Mouse (Mus musculus) neural tube, embryonic 10.5 days (tissue): Measurements from ENCODE around the gene Npr3.

Experiments used
- DNase-seq: peaks from one replicate; pipeline ENCODE4 v3.0.0-alpha.2; 2017; ENCODE audit warnings: low spot score; ENCODE audit errors: extremely low spot score

Gene Npr3

DNA sequence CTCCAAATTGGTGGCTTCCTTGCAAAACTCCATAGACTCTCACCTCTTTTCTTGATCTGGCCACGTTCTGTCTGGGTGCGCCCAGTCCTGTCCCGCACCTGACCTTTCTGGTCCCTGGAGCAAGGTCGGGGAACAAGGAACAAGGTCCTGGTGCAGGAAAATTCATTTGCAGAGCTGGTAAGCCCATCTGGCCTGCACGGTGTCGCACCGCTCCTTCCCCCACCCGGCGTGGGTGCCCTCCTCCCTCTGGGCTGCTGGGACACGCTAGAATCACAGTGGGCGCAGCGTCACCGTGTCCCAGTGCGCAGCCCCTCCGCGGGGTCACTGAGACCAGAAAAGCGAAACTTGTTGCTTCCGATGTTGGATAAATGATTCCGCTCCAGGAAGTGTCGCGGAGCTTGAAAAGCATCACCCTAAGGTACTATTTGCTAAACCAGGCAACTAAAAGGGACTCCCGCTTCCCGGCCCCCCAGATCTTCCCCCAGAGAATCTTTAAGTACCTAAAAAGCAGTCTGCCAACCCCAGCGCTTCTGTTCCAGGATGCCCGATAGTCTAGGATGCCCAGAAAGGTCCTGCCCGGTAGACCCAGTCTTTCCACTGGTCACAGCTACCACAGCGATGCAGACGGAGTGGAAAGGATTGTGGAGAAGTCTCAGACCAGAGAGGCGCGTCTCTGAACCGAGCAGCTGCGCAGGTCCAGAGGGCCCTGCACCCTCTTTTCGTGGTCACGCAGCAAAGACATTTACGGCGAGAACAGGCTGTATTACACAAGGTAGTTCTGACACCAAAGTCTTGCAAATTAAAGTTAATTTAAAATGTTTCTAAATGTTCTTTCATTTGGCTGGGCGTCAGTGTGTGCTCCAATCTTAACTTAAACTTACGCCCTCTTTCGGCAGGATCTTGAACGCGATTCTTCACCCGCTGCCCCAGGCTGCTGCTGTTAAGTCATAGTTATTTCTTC, at the start of gene Npr3:
Gene Npr3, minus strand, starts transcription at position 717 of the 961 bp plus-strand sequence.
- DNase-seq, result peak; percentile 74

- DNase-seq, result no peak
Measured at GRCm38 (mm10) chr15:11956129-11956528, 49.0 kb upstream of the Npr3 start.

GRCm38 (mm10) chr15:11954190-11954589, 47.1 kb upstream of the Npr3 start:
- DNase-seq, result no peak

DNA sequence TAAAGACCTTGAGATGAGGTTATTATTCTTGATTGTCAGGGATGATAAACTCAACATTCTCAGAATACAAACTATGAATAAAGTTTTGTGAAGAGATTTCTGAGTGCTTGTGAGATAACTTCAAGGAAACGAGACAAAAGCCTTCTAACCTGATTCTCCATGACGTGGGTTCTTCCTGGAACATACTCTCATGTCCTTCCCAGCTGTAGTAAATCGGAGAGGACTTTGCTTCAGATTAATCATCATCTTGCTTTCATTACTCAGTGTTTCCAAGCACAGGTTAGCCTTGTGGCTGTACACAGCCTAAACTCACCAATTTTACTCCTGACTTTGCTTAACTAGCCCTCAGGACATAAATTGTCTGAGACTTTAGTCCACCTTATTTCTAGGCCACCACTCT, 45.1 kb upstream of the Npr3 start:
- DNase-seq, result no peak

- DNase-seq, result no peak
Measured at GRCm38 (mm10) chr15:11951181-11951580, 44.1 kb upstream of the Npr3 start.

DNA sequence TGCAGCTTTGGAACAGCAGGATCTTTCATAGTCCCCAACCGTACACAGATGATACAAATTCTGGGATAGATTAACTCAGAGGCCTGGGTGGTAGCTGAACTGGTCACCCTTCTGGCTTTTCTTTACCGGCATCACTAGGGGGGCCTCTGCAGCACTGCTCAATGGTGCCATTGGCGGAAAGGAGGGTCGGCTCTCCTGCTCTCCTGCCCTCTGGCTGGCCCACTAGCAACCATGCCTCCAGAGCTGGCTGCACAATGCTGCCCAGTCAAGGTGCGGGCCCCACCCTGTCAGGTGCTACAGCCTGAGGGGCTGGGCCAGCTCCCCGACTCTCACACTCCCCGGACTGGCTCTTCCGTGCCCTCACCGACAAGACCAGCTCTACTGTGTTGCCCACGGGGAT, 43.1 kb upstream of the Npr3 start:
- DNase-seq, result no peak

- DNase-seq, result no peak
Measured at GRCm38 (mm10) chr15:11949490-11949889, 42.4 kb upstream of the Npr3 start.

- DNase-seq, result no peak
Measured at GRCm38 (mm10) chr15:11940855-11941254, 33.8 kb upstream of the Npr3 start.

GRCm38 (mm10) chr15:11927742-11928141, 20.7 kb upstream of the Npr3 start:
- no peak for DNase-seq

DNA sequence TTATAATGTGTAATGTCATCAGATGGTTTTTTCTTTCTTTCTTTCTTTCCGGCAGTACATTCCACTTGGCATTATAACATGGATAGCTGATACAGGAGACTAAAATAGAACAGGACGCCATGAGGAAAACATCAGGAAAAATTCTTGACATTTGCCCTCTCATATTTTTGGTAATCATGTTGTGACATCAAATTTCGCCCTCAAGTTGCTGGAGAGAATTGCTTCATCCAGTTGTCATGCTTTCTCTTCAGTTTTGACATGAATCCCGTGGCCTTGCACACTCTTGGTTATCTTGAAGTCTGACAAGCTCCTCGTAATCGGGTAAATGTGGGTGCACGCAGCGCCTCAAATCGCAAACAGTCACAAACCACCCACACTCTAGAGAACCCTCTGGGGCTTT, 7.0 kb upstream of the Npr3 start:
- DNase-seq, result no peak

GRCm38 (mm10) chr15:11909875-11910274, 2.8 kb upstream of the Npr3 start:
- DNase-seq, result no peak

GRCm38 (mm10) chr15:11908166-11908565, 1.1 kb upstream of the Npr3 start:
- peak; percentile 49 for DNase-seq

DNA sequence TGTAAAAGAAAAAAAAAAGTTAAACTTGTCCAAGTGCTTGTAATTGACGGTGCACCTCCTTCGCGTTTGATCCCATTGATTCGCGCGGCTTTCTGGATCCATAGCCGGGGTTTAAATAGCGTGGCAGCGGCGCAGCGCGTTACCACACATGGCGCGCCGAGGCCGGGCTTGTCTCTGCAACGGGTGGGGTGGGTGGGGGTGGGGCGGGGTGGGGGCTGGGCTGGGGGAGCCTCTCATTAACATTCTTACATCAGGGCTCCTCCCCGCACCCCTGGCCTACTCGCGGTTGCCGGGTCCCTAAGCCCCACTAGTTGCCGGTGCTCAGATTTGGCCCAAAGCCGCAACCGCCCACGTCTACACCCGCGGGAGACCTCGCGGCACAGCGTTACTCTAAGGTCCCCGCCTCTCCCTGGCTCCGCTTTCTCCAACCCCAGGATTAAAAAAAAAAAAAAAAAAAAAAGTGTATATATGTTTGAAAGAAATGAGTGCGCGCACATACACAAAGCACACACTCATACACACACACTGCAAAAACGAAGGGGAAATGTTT, 991 bp downstream of the Npr3 start:
- peak; percentile 59 for DNase-seq

GRCm38 (mm10) chr15:11904848-11905672, 2.0 kb downstream of the Npr3 start:
- peak; percentile 71 for DNase-seq

GRCm38 (mm10) chr15:11904043-11904847, 2.8 kb downstream of the Npr3 start:
- peak; percentile 66 for DNase-seq

DNA sequence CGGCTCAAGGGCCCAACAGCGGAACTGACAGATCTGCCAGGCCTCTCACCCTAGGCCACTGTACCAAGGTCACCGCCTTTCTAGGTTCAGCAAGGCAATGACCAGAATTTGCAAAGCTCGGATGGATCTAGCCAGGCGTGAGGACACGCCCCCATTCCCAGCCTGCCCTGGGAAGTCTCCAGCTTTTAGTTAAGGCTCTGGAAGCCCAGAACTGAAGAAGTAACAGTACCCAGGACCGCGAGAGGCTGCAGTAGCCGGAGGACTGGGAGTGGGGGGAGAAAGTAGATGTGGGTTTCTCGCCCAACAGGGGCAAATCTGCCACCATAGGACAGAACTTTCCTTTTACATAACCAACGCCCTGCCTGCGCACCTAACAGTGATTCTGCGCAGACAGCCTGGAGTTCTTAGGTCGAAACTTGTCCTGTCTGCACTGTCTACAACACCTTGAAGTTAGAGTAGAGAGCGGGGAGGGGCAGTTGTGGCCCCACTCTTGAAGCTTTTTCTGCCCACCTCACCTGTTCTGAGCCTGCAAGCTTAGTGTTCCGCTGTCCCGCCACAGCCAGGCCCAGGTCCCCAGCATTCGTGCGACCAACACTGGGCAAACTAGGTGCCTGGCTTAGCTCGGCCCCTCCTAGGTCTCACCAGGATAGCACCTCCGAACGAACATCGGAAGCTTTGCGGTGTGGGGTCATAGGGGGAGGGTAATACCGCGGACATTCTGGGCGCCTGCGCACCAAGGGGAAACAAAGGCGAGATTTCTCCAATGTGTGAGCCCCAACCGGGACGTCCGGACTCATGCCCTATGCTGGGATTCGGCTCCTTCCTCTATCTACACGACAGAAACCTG, 3.7 kb downstream of the Npr3 start:
- DNase-seq, result peak; percentile 57

- DNase-seq, result no peak
Measured at GRCm38 (mm10) chr15:11897617-11898016, 9.5 kb downstream of the Npr3 start.

DNA sequence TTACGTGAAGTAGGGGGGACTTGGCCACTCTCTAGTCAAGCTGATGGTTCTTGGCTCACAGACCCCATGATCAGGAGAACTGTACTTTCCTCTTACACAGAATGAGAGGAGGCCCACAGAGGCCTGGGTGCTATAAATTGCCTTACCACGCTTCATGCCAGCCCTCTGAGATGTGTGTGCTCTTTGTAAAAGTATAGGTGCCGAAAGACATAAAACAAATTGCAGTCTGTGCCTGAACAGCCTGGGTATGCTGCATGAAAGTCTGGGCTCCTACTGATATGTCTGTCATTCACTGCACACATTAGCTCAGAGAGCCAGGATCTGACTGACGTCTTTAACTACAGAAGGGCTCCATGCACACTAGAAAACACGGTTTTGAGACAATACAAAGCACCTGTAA, 9.9 kb downstream of the Npr3 start:
- DNase-seq, result no peak

GRCm38 (mm10) chr15:11893969-11894368, 13.1 kb downstream of the Npr3 start:
- no peak for DNase-seq

DNA sequence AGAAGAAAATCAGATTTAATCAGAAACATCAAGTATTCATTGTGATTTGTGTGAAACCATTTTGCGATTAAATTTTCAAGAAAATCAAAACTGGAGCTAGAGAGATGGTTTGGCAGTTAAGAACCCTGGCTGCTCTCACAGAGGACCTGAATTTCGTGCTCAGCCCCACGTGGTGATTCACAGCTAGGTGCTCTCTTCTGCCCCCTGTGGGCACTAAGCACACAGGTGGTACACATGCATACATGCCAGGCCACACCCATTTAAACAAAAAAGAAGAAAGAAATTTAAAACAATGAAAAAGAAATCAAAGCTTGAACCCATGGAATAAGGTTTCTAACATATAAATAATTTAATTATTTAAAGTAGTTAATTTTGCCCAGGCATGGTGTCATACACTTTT, 15.7 kb downstream of the Npr3 start:
- DNase-seq, result no peak
